Mouse (Mus musculus) heart, embryonic 10.5 days (tissue): ENCODE data around the gene Mmgt2. TPM values are rescaled to one million over a fixed set of nuclear protein-coding genes. Genes with fewer than 3 reads are reported as not detected.

Source experiments
- DNase-seq: peaks from one replicate; pipeline ENCODE4 v3.0.0-alpha.2; 2017; ENCODE audit warnings: low spot score
- H3K27ac ChIP-seq: fragments of 300-500 bp; sonication (generic); 2 replicates; pipeline ENCODE4 v1.5.1; 2016; ENCODE audit warnings: mild to moderate bottlenecking
- H3K27me3 ChIP-seq: fragments of 300-500 bp; sonication (generic); 2 replicates; pipeline ENCODE4 v1.6.1; 2016; ENCODE audit warnings: mild to moderate bottlenecking; ENCODE audit not compliant: poor library complexity, insufficient read depth, severe bottlenecking
- H3K36me3 ChIP-seq: fragments of 300-500 bp; sonication (generic); 2 replicates; pipeline ENCODE4 v1.6.1; 2016; ENCODE audit warnings: mild to moderate bottlenecking, moderate library complexity
- H3K4me1 ChIP-seq: fragments of 300-500 bp; sonication (generic); 2 replicates; pipeline ENCODE4 v1.6.1; 2016; ENCODE audit warnings: mild to moderate bottlenecking
- H3K4me3 ChIP-seq: fragments of 300-500 bp; sonication (generic); 2 replicates; pipeline ENCODE4 v1.5.1; 2016; ENCODE audit warnings: mild to moderate bottlenecking, moderate library complexity
- H3K9me3 ChIP-seq: fragments of 300-500 bp; sonication (generic); 2 replicates; pipeline ENCODE4 v1.6.1; 2016; ENCODE audit warnings: mild to moderate bottlenecking, moderate library complexity
- WGBS: fragments of 180-500 bp; shearing (Covaris S2); methylation state at CpG from one replicate; pipeline ENCODE4 v1.1.7; 2016; 5-methylcytosine and 5-hydroxymethylcytosine counted together
- polyA plus RNA-seq: library from polyadenylated mRNA; unstranded; fragments of >200 nt; fragmentation: Nextera tagmentation; extraction: Ambion mirVana; gene quantifications from 2 replicates; pipeline ENCODE4 v1.2.1, GENCODE M21; 2016

Mmgt2 gene
- polyA plus RNA-seq, 1 experiment from 2014 or later, result 40.5 TPM

GRCm38 (mm10) chr11:62669471-62669870 lies 21.0 kb downstream of the Mmgt2 start:
- no peaks in the 10 kb centered on the region for H3K27me3 ChIP-seq
- no peak for DNase-seq
- H3K36me3 ChIP-seq, result peaks cover 23% of the 10 kb centered on the region
- peak overlapping the region; percentile 9; the same call in 1 of the 2 replicates for H3K4me3 ChIP-seq
- H3K4me1 ChIP-seq, result peaks cover 17% of the 10 kb centered on the region
- no peaks in the 10 kb centered on the region for H3K9me3 ChIP-seq
- peak overlapping the region; percentile 56; the same call in 1 of the 2 replicates for H3K27ac ChIP-seq
- 31% methylated on average over 12 of the region's 12 CpGs for WGBS

- DNase-seq, result no peak
Observed at GRCm38 (mm10) chr11:62670006-62670405, 21.5 kb downstream of the Mmgt2 start.

GRCm38 (mm10) chr11:62675480-62676289 lies 27.2 kb downstream of the Mmgt2 start:
- H3K27me3 ChIP-seq, result no peaks in the 10 kb centered on the region
- no peaks in the 10 kb centered on the region for H3K9me3 ChIP-seq
- H3K36me3 ChIP-seq, result no peaks in the 10 kb centered on the region
- DNase-seq, result peak; percentile 85
- H3K4me3 ChIP-seq, result peak overlapping the region; percentile 45
- peak overlapping the region; percentile 73; the same call in 1 of the 2 replicates for H3K27ac ChIP-seq
- 18% methylated on average over 17 of the region's 17 CpGs for WGBS
- 0 out of 2 replicates have a peak, but pooled peaks cover 8% of the 10 kb centered on the region for H3K4me1 ChIP-seq

More at GRCm38 (mm10) chr11:62670006-62670405, 21.5 kb downstream of the Mmgt2 start:
- peak overlapping the region; percentile 56; the same call in 1 of the 2 replicates for H3K27ac ChIP-seq
- no peak overlapping the region for H3K4me3 ChIP-seq
- WGBS, result 85% methylated on average over 6 of the region's 6 CpGs
- no peaks in the 10 kb centered on the region for H3K27me3 ChIP-seq
- peaks cover 17% of the 10 kb centered on the region for H3K4me1 ChIP-seq
- no peaks in the 10 kb centered on the region for H3K9me3 ChIP-seq
- H3K36me3 ChIP-seq, result peaks cover 19% of the 10 kb centered on the region

- no peaks in the 10 kb centered on the region for H3K36me3 ChIP-seq
- 85% methylated on average over 4 of the region's 4 CpGs for WGBS
- H3K4me3 ChIP-seq, result no peak overlapping the region
- H3K4me1 ChIP-seq, result 0 out of 2 replicates have a peak, but pooled peaks cover 8% of the 10 kb centered on the region
- no peak overlapping the region for H3K27ac ChIP-seq
- DNase-seq, result no peak
- no peaks in the 10 kb centered on the region for H3K27me3 ChIP-seq
- no peaks in the 10 kb centered on the region for H3K9me3 ChIP-seq
Observed at GRCm38 (mm10) chr11:62676290-62676596, 27.8 kb downstream of the Mmgt2 start.

GRCm38 (mm10) chr11:62678778-62679354 lies 30.4 kb downstream of the Mmgt2 start:
- DNase-seq, result no peak
- H3K4me1 ChIP-seq, result 0 out of 2 replicates have a peak, but pooled peaks cover 8% of the 10 kb centered on the region
- H3K4me3 ChIP-seq, result no peak overlapping the region
- H3K27me3 ChIP-seq, result no peaks in the 10 kb centered on the region
- 70% methylated on average over 7 of the region's 7 CpGs for WGBS
- H3K9me3 ChIP-seq, result no peaks in the 10 kb centered on the region
- no peak overlapping the region for H3K27ac ChIP-seq
- H3K36me3 ChIP-seq, result no peaks in the 10 kb centered on the region

GRCm38 (mm10) chr11:62679954-62680353 lies 31.5 kb downstream of the Mmgt2 start:
- Histone ChIP-seq H3K4me3 (no peak overlapping the region), H3K36me3 (no peaks in the 10 kb centered on the region), H3K27ac (no peak overlapping the region), H3K27me3 (no peaks in the 10 kb centered on the region), H3K9me3 (no peaks in the 10 kb centered on the region), H3K4me1 (0 out of 2 replicates have a peak, but pooled peaks cover 8% of the 10 kb centered on the region)
- DNase-seq, result no peak
- 74% methylated on average over 4 of the region's 4 CpGs for WGBS

- H3K27me3 ChIP-seq, result no peaks in the 10 kb centered on the region
- H3K4me1 ChIP-seq, result no peaks in the 10 kb centered on the region
- no peak overlapping the region for H3K4me3 ChIP-seq
- DNase-seq, result no peak
- H3K9me3 ChIP-seq, result no peaks in the 10 kb centered on the region
- H3K36me3 ChIP-seq, result no peaks in the 10 kb centered on the region
- no peak overlapping the region for H3K27ac ChIP-seq
- WGBS, result 84% methylated on average over 3 of the region's 3 CpGs
Observed at GRCm38 (mm10) chr11:62691592-62691991, 43.1 kb downstream of the Mmgt2 start.

- Histone ChIP-seq H3K9me3 (no peaks in the 10 kb centered on the region), H3K27me3 (no peaks in the 10 kb centered on the region), H3K27ac (no peak overlapping the region), H3K4me3 (no peak overlapping the region), H3K4me1 (no peaks in the 10 kb centered on the region), H3K36me3 (no peaks in the 10 kb centered on the region)
- 24% methylated on average over 11 of the region's 11 CpGs for WGBS
- no peak for DNase-seq
Observed at GRCm38 (mm10) chr11:62693299-62694184, 45.1 kb downstream of the Mmgt2 start.

GRCm38 (mm10) chr11:62695126-62695525 lies 46.7 kb downstream of the Mmgt2 start:
- H3K36me3 ChIP-seq, result no peaks in the 10 kb centered on the region
- H3K4me3 ChIP-seq, result no peak overlapping the region
- WGBS, result 89% methylated on average over 8 of the region's 8 CpGs
- no peak for DNase-seq
- no peaks in the 10 kb centered on the region for H3K4me1 ChIP-seq
- no peak overlapping the region for H3K27ac ChIP-seq
- no peaks in the 10 kb centered on the region for H3K9me3 ChIP-seq
- no peaks in the 10 kb centered on the region for H3K27me3 ChIP-seq

- 62% methylated on average over 4 of the region's 4 CpGs for WGBS
- H3K27ac ChIP-seq, result no peak overlapping the region
- no peaks in the 10 kb centered on the region for H3K27me3 ChIP-seq
- no peaks in the 10 kb centered on the region for H3K9me3 ChIP-seq
- H3K36me3 ChIP-seq, result no peaks in the 10 kb centered on the region
- H3K4me1 ChIP-seq, result no peaks in the 10 kb centered on the region
- no peak for DNase-seq
- H3K4me3 ChIP-seq, result no peak overlapping the region
Observed at GRCm38 (mm10) chr11:62699749-62700148, 51.3 kb downstream of the Mmgt2 start.

- no peak overlapping the region for H3K27ac ChIP-seq
- WGBS, result 84% methylated on average over 1 of the region's 1 CpGs
Observed at GRCm38 (mm10) chr11:62701218-62701617, 52.8 kb downstream of the Mmgt2 start.

GRCm38 (mm10) chr11:62706141-62706540 lies 57.7 kb downstream of the Mmgt2 start:
- no peak overlapping the region for H3K4me3 ChIP-seq
- H3K9me3 ChIP-seq, result no peaks in the 10 kb centered on the region
- H3K36me3 ChIP-seq, result no peaks in the 10 kb centered on the region
- 86% methylated on average over 2 of the region's 2 CpGs for WGBS
- no peaks in the 10 kb centered on the region for H3K27me3 ChIP-seq
- no peak overlapping the region for H3K27ac ChIP-seq
- no peak for DNase-seq
- H3K4me1 ChIP-seq, result peaks cover 21% of the 10 kb centered on the region

More at GRCm38 (mm10) chr11:62701218-62701617, 52.8 kb downstream of the Mmgt2 start:
- Histone ChIP-seq H3K9me3 (no peaks in the 10 kb centered on the region), H3K27me3 (no peaks in the 10 kb centered on the region), H3K4me1 (no peaks in the 10 kb centered on the region), H3K4me3 (no peak overlapping the region), H3K36me3 (no peaks in the 10 kb centered on the region)
- no peak for DNase-seq
